Mouse (Mus musculus): ENCODE data around the gene Lman2l. TPM values are rescaled to one million over a fixed set of nuclear protein-coding genes. Genes with fewer than 3 reads are reported as not detected.

The Lman2l gene
- total and polyA plus RNA-seq, 3 experiments, result 7.0 to 19.7 TPM; not detected in 1

DNA sequence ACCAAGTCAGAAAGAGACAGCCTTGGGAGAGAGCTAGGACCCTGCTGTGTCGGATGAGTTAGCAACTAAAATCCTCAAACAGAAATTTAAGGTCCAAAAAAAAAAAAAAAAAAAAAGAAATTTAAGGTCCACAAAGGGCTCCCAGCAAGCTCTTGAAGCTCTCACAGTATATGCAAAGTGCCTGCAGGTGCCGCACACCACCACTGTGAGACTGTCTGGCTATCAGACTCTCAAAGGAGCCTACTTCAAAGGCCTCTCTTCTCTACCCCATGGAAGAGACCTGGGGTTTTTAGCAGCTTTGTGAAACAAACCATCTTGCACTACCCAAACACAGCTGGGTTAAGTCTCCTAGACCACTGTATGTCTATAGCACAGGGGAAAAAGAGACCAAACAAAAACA lies 15.6 kb downstream of the Lman2l start:
- H3K36me3 ChIP-seq (ENCODE audit: control insufficient read depth in 1 of 2, insufficient read depth in 2 of 2, low read length in 2 of 2), result peaks cover 0 to 5% of the 10 kb centered on the region in 2 experiments; a peak in 2 of 4 replicates

DNA sequence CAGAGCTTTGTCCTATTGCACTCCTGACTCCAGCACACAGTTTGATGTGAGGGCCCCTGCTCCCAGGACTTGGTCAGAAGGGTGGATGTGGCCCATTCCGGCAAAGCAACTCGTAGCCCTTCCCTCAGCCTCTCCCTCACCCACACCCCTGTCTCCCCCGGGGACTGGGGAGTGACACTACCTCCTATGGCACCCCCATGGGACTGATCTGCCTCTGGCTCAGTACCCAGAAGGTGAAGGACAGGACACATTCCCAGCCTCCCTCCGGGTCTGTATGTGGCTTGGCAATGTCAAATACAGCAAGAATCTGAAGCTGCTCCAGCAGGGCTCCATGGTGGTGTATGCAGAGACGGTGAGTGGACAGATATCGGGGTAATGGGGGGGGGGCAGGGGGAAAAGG lies 40.5 kb downstream of the Lman2l start:
- Histone ChIP-seq H3K4me3 (ENCODE audit: control insufficient read depth in 1 of 2, insufficient read depth in 1 of 2, low read depth in 2 of 2, low read length in 2 of 2) (no peak overlapping the region), H3K9me3 (replicated peaks; ENCODE audit: insufficient read depth, low read length) (no peaks in the 10 kb centered on the region), H3K9ac (ENCODE audit: control insufficient read depth, low read depth, low read length, poor library complexity, severe bottlenecking) (no peak overlapping the region), H3K27ac (ENCODE audit: control insufficient read depth, low read depth, low read length) (no peak overlapping the region), H3K79me2 (ENCODE audit: control insufficient read depth, insufficient read depth, low read length, poor library complexity) (no peaks in the 10 kb centered on the region), H3K36me3 (ENCODE audit: control insufficient read depth in 1 of 2, insufficient read depth in 2 of 2, low read length in 2 of 2) (no peaks in the 10 kb centered on the region), H3K27me3 (ENCODE audit: control insufficient read depth in 1 of 2, insufficient read depth in 2 of 2, low read length in 2 of 2) (peaks cover 0 to 2% of the 10 kb centered on the region in 2 experiments; a peak in 3 of 4 replicates), H3K4me1 (ENCODE audit: control insufficient read depth in 1 of 2, insufficient read depth in 2 of 2, low read length in 2 of 2) (no peaks in the 10 kb centered on the region)
- TF ChIP-seq RCOR1 (IDR thresholded peaks at IDR 0.05; ENCODE audit: low read depth, low read length), result no peak
- DNase-seq (ENCODE audit: low read depth, low spot score), result no peak

More for the DNA sequence above, 15.6 kb downstream of the Lman2l start:
- Histone ChIP-seq H3K27me3 (ENCODE audit: control insufficient read depth in 1 of 2, insufficient read depth in 2 of 2, low read length in 2 of 2) (no peaks in the 10 kb centered on the region), H3K9me3 (replicated peaks; ENCODE audit: insufficient read depth, low read length) (no peaks in the 10 kb centered on the region), H3K27ac (ENCODE audit: control insufficient read depth, low read depth, low read length) (no peak overlapping the region), H3K9ac (ENCODE audit: control insufficient read depth, low read depth, low read length, poor library complexity, severe bottlenecking) (no peak overlapping the region), H3K4me3 (ENCODE audit: control insufficient read depth in 1 of 2, insufficient read depth in 1 of 2, low read depth in 2 of 2, low read length in 2 of 2) (no peak overlapping the region), H3K4me1 (ENCODE audit: control insufficient read depth in 1 of 2, insufficient read depth in 2 of 2, low read length in 2 of 2) (no peaks in the 10 kb centered on the region), H3K79me2 (ENCODE audit: control insufficient read depth, insufficient read depth, low read length, poor library complexity) (no peaks in the 10 kb centered on the region)
- TF ChIP-seq ZMIZ1 (IDR thresholded peaks at IDR 0.05; ENCODE audit: low read depth, low read length), result no peak
- TF ChIP-seq NRF1 (IDR thresholded peaks at IDR 0.05; ENCODE audit: insufficient read depth, low read depth, low read length, poor library complexity, severe bottlenecking), result no peak
- no peak for TF ChIP-seq JUND (IDR thresholded peaks at IDR 0.05; ENCODE audit: low read depth, low read length)
- no peak for TF ChIP-seq UBTF (IDR thresholded peaks at IDR 0.05; ENCODE audit: borderline replicate concordance, insufficient read depth, low read depth, low read length)
- no peak for TF ChIP-seq POLR2AphosphoS2 (IDR thresholded peaks at IDR 0.05; ENCODE audit: low read length)
- no peak for TF ChIP-seq BHLHE40 (IDR thresholded peaks at IDR 0.05; ENCODE audit: borderline replicate concordance, low read depth, low read length)
- DNase-seq (ENCODE audit: low read depth, low spot score), result no peak

DNA sequence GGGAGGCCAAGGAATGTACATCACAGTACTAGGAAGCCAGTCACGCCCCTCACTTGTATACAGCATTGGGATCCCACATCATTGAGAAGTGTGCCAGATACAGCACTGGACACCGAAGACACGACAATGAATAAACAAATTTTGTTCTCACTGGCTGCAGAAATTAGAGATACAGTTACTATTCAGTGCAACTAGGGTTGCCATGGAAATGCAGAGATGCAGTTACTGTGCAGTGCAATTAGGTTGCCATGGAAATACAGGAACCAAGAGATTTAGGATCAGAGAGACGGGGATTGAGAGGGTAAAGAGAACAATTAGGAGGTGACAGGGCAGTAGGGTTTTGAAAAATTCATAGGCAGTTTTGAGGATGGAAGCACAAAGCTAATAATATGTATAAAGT lies 43.6 kb downstream of the Lman2l start:
- Histone ChIP-seq H3K79me2 (ENCODE audit: control insufficient read depth, insufficient read depth, low read length, poor library complexity) (no peaks in the 10 kb centered on the region), H3K4me3 (ENCODE audit: control insufficient read depth in 1 of 2, insufficient read depth in 1 of 2, low read depth in 2 of 2, low read length in 2 of 2) (no peak overlapping the region), H3K27ac (ENCODE audit: control insufficient read depth, low read depth, low read length) (no peak overlapping the region), H3K27me3 (ENCODE audit: control insufficient read depth in 1 of 2, insufficient read depth in 2 of 2, low read length in 2 of 2) (peaks cover 3 to 5% of the 10 kb centered on the region in 2 experiments), H3K36me3 (ENCODE audit: control insufficient read depth in 1 of 2, insufficient read depth in 2 of 2, low read length in 2 of 2) (no peaks in the 10 kb centered on the region), H3K4me1 (ENCODE audit: control insufficient read depth in 1 of 2, insufficient read depth in 2 of 2, low read length in 2 of 2) (no peaks in the 10 kb centered on the region), H3K9ac (ENCODE audit: control insufficient read depth, low read depth, low read length, poor library complexity, severe bottlenecking) (no peak overlapping the region), H3K9me3 (replicated peaks; ENCODE audit: insufficient read depth, low read length) (no peaks in the 10 kb centered on the region)
- no peak for DNase-seq (ENCODE audit: low read depth, low spot score)
- TF ChIP-seq ETS1 (IDR thresholded peaks at IDR 0.05; ENCODE audit: low read depth, low read length) (no peak), E2F4 (IDR thresholded peaks at IDR 0.05; ENCODE audit: borderline replicate concordance, low read depth, low read length) (no peak), TCF12 (IDR thresholded peaks at IDR 0.05; ENCODE audit: low read depth, low read length) (no peak), RAD21 (IDR thresholded peaks at IDR 0.05; ENCODE audit: low read depth, low read length) (no peak), UBTF (IDR thresholded peaks at IDR 0.05; ENCODE audit: borderline replicate concordance, insufficient read depth, low read depth, low read length) (no peak), MEF2A (IDR thresholded peaks at IDR 0.05; ENCODE audit: extremely low read depth, insufficient replicate concordance, low read depth, low read length, poor library complexity, severe bottlenecking) (no peak), MAX (IDR thresholded peaks at IDR 0.05; ENCODE audit: low read length) (no peak), GATA1 (IDR thresholded peaks at IDR 0.05; ENCODE audit: low read depth, low read length) (no peak), CHD1 (IDR thresholded peaks at IDR 0.05; ENCODE audit: low read depth, low read length) (no peak), POLR2A (IDR thresholded peaks at IDR 0.05; ENCODE audit: control insufficient read depth in 1 of 2, insufficient read depth in 1 of 2, low read depth in 1 of 2, low read length in 2 of 2, poor library complexity in 1 of 2) (no peak)
